Mouse (Mus musculus) limb, embryonic 14.5 days (tissue): Measurements from ENCODE around the gene Neurod6. TPM values are rescaled to one million over a fixed set of nuclear protein-coding genes. Genes with fewer than 3 reads are reported as not detected.
"Not testable (repeated sequence)": the region's sequence is repeated elsewhere in the genome, so short reads cannot be mapped to it uniquely, and the experiment has no call there.

Experiments
- ATAC-seq: fragments of 200-750 bp; cut with Nextera tagmentation; 2 replicates; pipeline ENCODE4 v1.8.0; 2017; ENCODE audit warnings: low read depth, moderate number of reproducible peaks, moderate TSS enrichment; ENCODE audit not compliant: low FRiP score
- DNase-seq: peaks from one replicate; pipeline ENCODE4 v3.0.0-alpha.2; 2015; ENCODE audit warnings: low spot score
- H3K27ac ChIP-seq: fragments of 300-500 bp; sonication (generic); replicated peaks from 2 replicates; pipeline ENCODE4 v1.5.1; 2014; ENCODE audit warnings: low read depth, mild to moderate bottlenecking, low read length, moderate library complexity, mixed read lengths
- H3K27me3 ChIP-seq: fragments of 300-500 bp; sonication (generic); 2 replicates; pipeline ENCODE4 v1.6.1; 2014; ENCODE audit warnings: low read length, mixed read lengths; ENCODE audit not compliant: control insufficient read depth, insufficient read depth
- H3K36me3 ChIP-seq: fragments of 300-500 bp; sonication (generic); 2 replicates; pipeline ENCODE4 v1.6.1; 2014; ENCODE audit warnings: mild to moderate bottlenecking, low read length, moderate library complexity, mixed read lengths; ENCODE audit not compliant: control insufficient read depth, insufficient read depth
- H3K4me1 ChIP-seq: fragments of 300-500 bp; sonication (generic); 2 replicates; pipeline ENCODE4 v1.6.1; 2014; ENCODE audit warnings: antibody characterized with exemption, low read length, mixed read lengths; ENCODE audit not compliant: control insufficient read depth, insufficient read depth
- H3K4me2 ChIP-seq: fragments of 300-500 bp; sonication (generic); replicated peaks from 2 replicates; pipeline ENCODE4 v1.6.1; 2014; ENCODE audit warnings: low read depth, mild to moderate bottlenecking, low read length, moderate library complexity; ENCODE audit not compliant: severe bottlenecking
- H3K4me3 ChIP-seq: fragments of 300-500 bp; sonication (generic); replicated peaks from 2 replicates; pipeline ENCODE4 v1.5.1; 2014; ENCODE audit warnings: low read length
- H3K9ac ChIP-seq: fragments of 300-500 bp; sonication (generic); 2 replicates; pipeline ENCODE4 v1.6.1; 2014; ENCODE audit warnings: mild to moderate bottlenecking, low read depth, low read length, moderate library complexity; ENCODE audit not compliant: severe bottlenecking
- H3K9me3 ChIP-seq: fragments of 300-500 bp; sonication (generic); 2 replicates; pipeline ENCODE4 v1.6.1; 2016; ENCODE audit warnings: low read length; ENCODE audit not compliant: control insufficient read depth
- POLR2A ChIP-seq: fragments of 200-500 bp; IDR thresholded peaks from 2 replicates; pipeline ENCODE4 v1.8.0; 2012; ENCODE audit warnings: inconsistent platforms, mild to moderate bottlenecking, moderate library complexity, borderline replicate concordance; ENCODE audit not compliant: insufficient read depth, insufficient read length; ENCODE audit errors: extremely low read depth
- WGBS: fragments of 180-500 bp; shearing (Covaris S2); extraction: QIAGEN DNeasy Blood & Tissue Kit; methylation state at CpG from one replicate; pipeline ENCODE4 v1.1.7; 2014; 5-methylcytosine and 5-hydroxymethylcytosine counted together
- polyA plus RNA-seq, 2 experiments: library from polyadenylated mRNA; depleted of rRNA in 1 of 2; stranded (reverse) in 1 of 2; unstranded in 1 of 2; fragments of >200 nt; fragmentation: Nextera tagmentation in 1 of 2; extraction: Ambion mirVana in 1 of 2; gene quantifications; 2 replicates each; pipeline versions ENCODE4 v1.2.1 to v1.2.3; 2012 to 2014

Gene Neurod6
- polyA plus RNA-seq (2012; rRNA removed) (0.19 and 1.3 TPM in 2 replicates), polyA plus RNA-seq (2014; fragmentation: Nextera tagmentation; extraction: Ambion mirVana) (not detected in 2 replicates)

- Histone ChIP-seq H3K4me1 (0 out of 2 replicates have a peak, but pooled peaks cover 5% of the 10 kb centered on the region), H3K4me2 (no peak within 1 kb of the TSS), H3K9me3 (no peaks in the 10 kb centered on the region), H3K36me3 (no peaks in the 10 kb centered on the region), H3K9ac (no peak within 1 kb of the TSS), H3K27ac (no peak within 1 kb of the TSS), H3K4me3 (no peak within 1 kb of the TSS), H3K27me3 (peaks cover 6% of the 10 kb centered on the region; the same call in 1 of the 2 replicates)
- 72% methylated on average over 4 of the region's 4 CpGs for WGBS
- DNase-seq: no peak
- TF ChIP-seq POLR2A: no peak
- no peak for ATAC-seq
These were observed at the start of gene Neurod6 for GRCm38 (mm10) chr6:55680974-55681373. TSS of gene Neurod6 (minus strand) at chr6:55681263.

GRCm38 (mm10) chr6:55717209-55717608, 36.1 kb upstream of the Neurod6 start:
- Histone ChIP-seq H3K4me2 (no peak overlapping the region), H3K9ac (no peak overlapping the region), H3K4me1 (no peaks in the 10 kb centered on the region), H3K36me3 (no peaks in the 10 kb centered on the region), H3K9me3 (no peaks in the 10 kb centered on the region), H3K27me3 (no peaks in the 10 kb centered on the region), H3K4me3 (no peak overlapping the region), H3K27ac (no peak overlapping the region)
- TF ChIP-seq POLR2A: no peak
- WGBS: 34% methylated on average over 5 of the region's 5 CpGs
- DNase-seq: peak; percentile 31
- no peak for ATAC-seq

- H3K4me3 ChIP-seq: no peak overlapping the region
- H3K27ac ChIP-seq: no peak overlapping the region
- DNase-seq: no peak
- no peak overlapping the region for H3K9ac ChIP-seq
- ATAC-seq: no peak
- no peaks in the 10 kb centered on the region for H3K27me3 ChIP-seq
- H3K9me3 ChIP-seq: no peaks in the 10 kb centered on the region
- TF ChIP-seq POLR2A: no peak
- H3K4me1 ChIP-seq: no peaks in the 10 kb centered on the region
- WGBS: 88% methylated on average over 6 of the region's 6 CpGs
- no peak overlapping the region for H3K4me2 ChIP-seq
- no peaks in the 10 kb centered on the region for H3K36me3 ChIP-seq
These were observed 34.4 kb upstream of the Neurod6 start for GRCm38 (mm10) chr6:55715446-55715845.

- ATAC-seq, H3K9me3 ChIP-seq, H3K27ac ChIP-seq, H3K27me3 ChIP-seq, H3K4me2 ChIP-seq, H3K4me1 ChIP-seq, H3K9ac ChIP-seq, H3K4me3 ChIP-seq, H3K36me3 ChIP-seq, DNase-seq: not testable (repeated sequence)
- 92% methylated on average over 3 of the region's 4 CpGs for WGBS
These were observed 29.9 kb upstream of the Neurod6 start for GRCm38 (mm10) chr6:55710913-55711312.

- Histone ChIP-seq H3K9me3 (no peaks in the 10 kb centered on the region), H3K27me3 (no peaks in the 10 kb centered on the region), H3K27ac (no peak overlapping the region), H3K36me3 (no peaks in the 10 kb centered on the region), H3K4me1 (no peaks in the 10 kb centered on the region), H3K9ac (no peak overlapping the region), H3K4me2 (no peak overlapping the region), H3K4me3 (no peak overlapping the region)
- ATAC-seq: no peak
- no peak for DNase-seq
- WGBS: 86% methylated on average over 1 of the region's 1 CpGs
- TF ChIP-seq POLR2A: no peak
These were observed 23.7 kb upstream of the Neurod6 start for GRCm38 (mm10) chr6:55704759-55705104.
